Mouse (Mus musculus) intestine, embryonic 14.5 days (tissue): ENCODE measurements around the gene Rgs3. TPM values are rescaled to one million over a fixed set of nuclear protein-coding genes. Genes with fewer than 3 reads are reported as not detected.

ENCODE experiments used
- ATAC-seq: fragments of 200-750 bp; cut with Nextera tagmentation; replicated peaks from 2 replicates; pipeline ENCODE4 v1.8.0; 2017; ENCODE audit warnings: low read depth, moderate number of reproducible peaks, moderate TSS enrichment, moderate library complexity; ENCODE audit not compliant: low FRiP score, low TSS enrichment
- DNase-seq: peaks from one replicate; pipeline ENCODE4 v3.0.0-alpha.2; 2018; ENCODE audit warnings: low spot score
- H3K27ac ChIP-seq: fragments of 300-500 bp; sonication (generic); 2 replicates; pipeline ENCODE4 v1.5.1; 2014; ENCODE audit warnings: low read depth, mild to moderate bottlenecking, control low read depth
- H3K27me3 ChIP-seq: fragments of 300-500 bp; sonication (generic); replicated peaks from 2 replicates; pipeline ENCODE4 v1.6.1; 2014; ENCODE audit warnings: low read length, control low read depth; ENCODE audit not compliant: control insufficient read depth, insufficient read depth
- H3K36me3 ChIP-seq: fragments of 300-500 bp; sonication (generic); 2 replicates; pipeline ENCODE4 v1.6.1; 2014; ENCODE audit warnings: low read length, control low read depth; ENCODE audit not compliant: control insufficient read depth, insufficient read depth
- H3K4me1 ChIP-seq: fragments of 300-500 bp; sonication (generic); replicated peaks from 2 replicates; pipeline ENCODE4 v1.6.1; 2014; ENCODE audit warnings: low read length, control low read depth, mixed read lengths; ENCODE audit not compliant: control insufficient read depth, insufficient read depth
- H3K4me2 ChIP-seq: fragments of 300-500 bp; sonication (generic); 2 replicates; pipeline ENCODE4 v1.6.1; 2014; ENCODE audit warnings: low read length
- H3K4me3 ChIP-seq: fragments of 300-500 bp; sonication (generic); 2 replicates; pipeline ENCODE4 v1.5.1; 2014; ENCODE audit warnings: low read depth, low read length, control low read depth, mixed read lengths
- H3K9ac ChIP-seq: fragments of 300-500 bp; sonication (generic); 2 replicates; pipeline ENCODE4 v1.6.1; 2014; ENCODE audit warnings: mild to moderate bottlenecking, low read length
- H3K9me3 ChIP-seq: fragments of 300-500 bp; sonication (generic); 2 replicates; pipeline ENCODE4 v1.6.1; 2016; ENCODE audit warnings: low read length, control low read depth; ENCODE audit not compliant: control insufficient read depth
- WGBS: fragments of 180-500 bp; shearing (Covaris S2); extraction: QIAGEN DNeasy Blood & Tissue Kit; methylation state at CpG from one replicate; pipeline ENCODE4 v1.1.7; 2014; 5-methylcytosine and 5-hydroxymethylcytosine counted together
- polyA plus RNA-seq: library from polyadenylated mRNA; unstranded; fragments of >200 nt; fragmentation: Nextera tagmentation; extraction: Ambion mirVana; gene quantifications from 2 replicates; pipeline ENCODE4 v1.2.1, GENCODE M21; 2014

The Rgs3 gene
- polyA plus RNA-seq, 1 experiment from 2014 or later = 35.0 TPM

DNA sequence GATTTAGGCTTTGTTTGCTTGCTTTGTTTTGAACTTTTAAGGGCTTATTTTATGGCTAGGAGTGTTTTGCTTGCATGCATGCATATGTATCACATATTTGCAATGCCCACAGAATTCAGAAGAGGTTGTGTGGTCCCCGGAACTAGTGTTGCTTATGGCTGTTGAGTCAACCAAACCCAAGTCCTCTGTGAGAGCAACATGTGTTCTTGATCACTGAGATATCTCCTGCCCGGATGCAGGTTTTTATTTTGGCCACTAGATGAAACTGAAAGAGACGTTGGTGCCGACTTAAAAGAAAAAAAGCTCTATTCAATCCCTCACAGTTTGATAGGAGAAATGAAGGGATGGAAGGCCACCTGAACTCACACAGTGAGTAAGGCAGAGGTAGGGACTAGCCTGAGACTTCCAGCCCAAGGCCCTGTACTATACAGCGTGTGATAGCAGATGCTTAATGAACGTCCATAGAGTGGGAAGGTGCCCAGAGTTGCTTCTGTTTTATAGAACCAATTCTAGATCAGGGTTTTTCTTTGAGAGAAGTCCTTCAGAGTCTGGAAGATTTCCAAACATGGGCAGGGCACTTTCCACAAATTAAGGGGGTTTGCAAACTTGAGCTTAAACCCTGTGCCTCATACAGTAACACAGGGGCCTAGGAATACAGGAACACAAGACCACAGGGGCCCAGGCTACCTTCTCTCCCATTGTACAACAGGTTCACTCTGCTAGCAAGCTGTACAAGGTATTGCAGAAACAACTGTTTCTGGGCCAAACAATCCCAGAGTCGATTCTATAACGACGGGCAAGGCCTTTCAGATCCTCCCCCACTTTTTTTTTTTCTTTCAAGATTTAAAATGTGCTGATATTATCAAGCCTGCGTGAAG, 41.9 kb upstream of the Rgs3 start:
- Histone ChIP-seq H3K4me2 (peak overlapping the region; percentile 78), H3K27me3 (no peaks in the 10 kb centered on the region), H3K36me3 (peaks cover 18% of the 10 kb centered on the region), H3K9ac (peak overlapping the region; percentile 77; the same call in 1 of the 2 replicates), H3K27ac (peak overlapping the region; percentile 90), H3K9me3 (no peaks in the 10 kb centered on the region), H3K4me3 (peak overlapping the region; percentile 81), H3K4me1 (peaks cover 28% of the 10 kb centered on the region)
- 73% methylated on average over 10 of the region's 10 CpGs for WGBS
- DNase-seq = no peak
- ATAC-seq = no peak

DNA sequence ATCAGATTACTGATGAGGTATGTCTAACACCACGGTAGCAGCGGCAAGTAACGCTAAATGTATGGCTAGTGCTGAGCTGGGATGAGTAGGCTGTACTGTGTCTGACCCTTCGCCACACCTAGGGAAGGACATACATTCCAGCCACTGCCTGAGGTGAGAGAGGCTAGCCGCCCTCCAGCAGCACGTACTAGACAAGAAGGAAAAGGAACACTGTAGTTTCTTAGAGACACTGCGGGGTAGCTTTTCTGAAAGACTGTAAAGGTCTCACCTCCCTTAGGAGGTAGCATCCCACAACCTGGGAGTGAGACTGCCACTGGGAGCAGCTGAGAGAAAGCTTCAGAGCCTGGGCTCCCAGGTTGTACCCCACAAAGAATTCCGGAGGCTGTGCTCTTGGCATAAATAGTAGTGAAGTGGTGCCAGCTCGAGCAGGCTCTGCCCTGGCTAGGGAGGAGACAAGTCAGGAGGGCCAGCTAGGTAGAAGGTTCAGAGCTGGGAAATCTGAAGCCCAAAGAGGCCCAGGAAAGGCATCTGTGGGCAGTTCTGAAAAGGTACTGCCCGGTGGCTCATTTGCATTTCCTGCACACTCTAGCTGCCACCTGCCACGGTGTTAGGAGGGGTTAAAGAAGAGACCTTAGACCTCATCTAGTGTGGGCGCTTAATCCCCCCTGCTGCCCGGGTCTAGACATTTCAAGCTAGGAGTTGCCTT, 41.1 kb upstream of the Rgs3 start:
- no peaks in the 10 kb centered on the region for H3K27me3 ChIP-seq
- no peaks in the 10 kb centered on the region for H3K9me3 ChIP-seq
- DNase-seq = no peak
- 43% methylated on average over 13 of the region's 13 CpGs for WGBS
- no peak; the same call in 1 of the 2 replicates for ATAC-seq
- H3K36me3 ChIP-seq = peaks cover 18% of the 10 kb centered on the region
- H3K4me1 ChIP-seq = peaks cover 28% of the 10 kb centered on the region
- H3K4me3 ChIP-seq = peak overlapping the region; percentile 81
- peak overlapping the region; percentile 90 for H3K27ac ChIP-seq
- peak overlapping the region; percentile 77 for H3K9ac ChIP-seq
- H3K4me2 ChIP-seq = peak overlapping the region; percentile 78

DNA sequence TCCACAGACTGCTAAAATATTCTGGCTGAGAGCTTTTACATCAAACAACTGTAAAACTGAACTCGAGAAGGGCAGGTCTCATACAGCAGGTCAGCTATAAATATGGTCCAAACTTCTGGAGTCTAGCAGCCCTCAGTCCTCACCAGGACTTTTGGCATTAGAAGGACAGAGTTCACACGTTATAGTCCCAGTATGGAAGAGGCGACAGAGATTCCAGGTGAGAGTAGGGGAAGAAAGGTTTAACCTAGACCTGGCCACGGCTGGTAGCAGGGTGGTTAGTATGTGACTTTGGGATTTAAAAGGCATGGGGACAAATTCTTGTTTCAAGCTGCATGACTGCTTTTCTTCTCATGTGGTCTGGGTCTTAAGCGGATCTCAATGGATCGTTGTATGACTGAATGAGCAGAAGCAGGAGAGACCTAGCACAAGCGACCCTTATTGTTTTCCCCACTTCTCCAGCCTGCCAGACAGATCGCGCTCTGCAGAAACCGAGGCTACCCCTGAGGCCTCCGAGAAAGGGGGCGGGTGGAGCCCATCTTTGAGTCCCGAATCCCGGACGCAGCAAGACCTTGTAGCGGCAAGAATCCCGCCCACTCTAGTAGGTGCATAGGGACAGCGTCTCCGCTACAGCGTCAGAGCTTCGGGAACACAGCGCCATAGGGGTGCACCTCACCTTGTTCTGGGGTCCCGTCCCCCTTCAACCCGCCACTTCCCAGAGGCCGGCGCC, 40.4 kb upstream of the Rgs3 start:
- Histone ChIP-seq H3K9ac (peak overlapping the region; percentile 77), H3K4me1 (peaks cover 35% of the 10 kb centered on the region), H3K27ac (peak overlapping the region; percentile 90), H3K4me3 (peak overlapping the region; percentile 81), H3K27me3 (no peaks in the 10 kb centered on the region), H3K36me3 (peaks cover 17% of the 10 kb centered on the region), H3K9me3 (no peaks in the 10 kb centered on the region), H3K4me2 (peak overlapping the region; percentile 78)
- ATAC-seq = peak; percentile 78
- no peak for DNase-seq
- WGBS = 1% methylated on average over 26 of the region's 26 CpGs

DNA sequence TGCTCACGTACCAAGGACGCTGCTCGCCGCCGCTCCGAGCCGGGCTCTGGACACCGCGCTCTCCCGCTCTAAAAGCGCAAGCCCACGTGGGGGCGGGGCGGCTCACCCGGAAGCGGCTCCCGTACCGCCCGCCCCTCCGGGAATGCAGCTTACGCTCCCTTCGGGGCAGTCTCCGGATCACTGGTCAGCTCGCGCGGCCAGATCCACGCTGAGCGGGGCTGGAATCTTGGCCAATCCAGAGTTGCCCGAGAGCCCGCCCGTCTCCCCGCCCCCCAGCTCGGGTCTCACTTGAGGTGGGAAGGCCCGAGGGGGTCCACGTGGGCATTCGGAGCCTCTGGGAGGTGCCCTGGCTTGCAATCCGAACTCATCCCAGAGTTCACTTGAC, 39.8 kb upstream of the Rgs3 start, which contains the start of gene Alad:
Gene Alad (minus strand): TSS at position 70 of the 385 bp plus-strand sequence.
- Histone ChIP-seq H3K9ac (peak within 1 kb of the TSS; percentile 77), H3K27me3 (no peaks in the 10 kb centered on the region), H3K4me3 (peak within 1 kb of the TSS; percentile 81), H3K4me1 (peaks cover 35% of the 10 kb centered on the region), H3K27ac (peak within 1 kb of the TSS; percentile 90), H3K36me3 (peaks cover 17% of the 10 kb centered on the region), H3K9me3 (no peaks in the 10 kb centered on the region), H3K4me2 (peak within 1 kb of the TSS; percentile 78)
- 0% methylated on average over 33 of the region's 37 CpGs for WGBS
- ATAC-seq (peak; percentile 85), DNase-seq (peak; percentile 92)

DNA sequence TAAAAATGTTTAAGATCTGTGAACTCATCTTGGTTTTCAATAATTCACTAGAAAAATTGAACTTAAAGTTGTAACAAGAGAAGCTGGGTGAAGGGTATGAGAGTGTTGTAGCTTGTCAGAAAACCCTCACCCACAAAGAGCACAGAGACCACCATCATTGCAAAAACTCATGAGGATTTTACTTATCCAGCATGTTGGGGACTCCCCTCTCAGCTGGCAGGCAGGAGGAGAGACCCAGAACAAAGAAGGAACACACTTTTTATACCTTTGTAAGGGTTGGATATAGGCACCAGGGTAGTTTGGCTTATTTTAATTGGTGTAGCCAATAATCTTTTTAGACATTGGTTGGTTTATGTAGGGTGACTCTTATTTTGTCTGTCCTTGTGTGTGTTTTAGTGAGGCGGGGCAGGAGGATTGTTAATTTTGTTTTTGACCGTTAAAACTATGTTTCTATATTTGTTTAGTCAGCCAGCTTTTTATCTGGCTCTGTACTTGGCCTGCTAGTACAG, 38.7 kb upstream of the Rgs3 start:
- Histone ChIP-seq H3K27me3 (no peaks in the 10 kb centered on the region), H3K9ac (no peak overlapping the region), H3K27ac (no peak overlapping the region), H3K4me3 (no peak overlapping the region), H3K9me3 (no peaks in the 10 kb centered on the region), H3K4me1 (peaks cover 32% of the 10 kb centered on the region), H3K4me2 (peak overlapping the region; percentile 78; the same call in 1 of the 2 replicates), H3K36me3 (peaks cover 17% of the 10 kb centered on the region)
- DNase-seq = no peak
- 69% methylated on average over 2 of the region's 2 CpGs for WGBS
- no peak for ATAC-seq

DNA sequence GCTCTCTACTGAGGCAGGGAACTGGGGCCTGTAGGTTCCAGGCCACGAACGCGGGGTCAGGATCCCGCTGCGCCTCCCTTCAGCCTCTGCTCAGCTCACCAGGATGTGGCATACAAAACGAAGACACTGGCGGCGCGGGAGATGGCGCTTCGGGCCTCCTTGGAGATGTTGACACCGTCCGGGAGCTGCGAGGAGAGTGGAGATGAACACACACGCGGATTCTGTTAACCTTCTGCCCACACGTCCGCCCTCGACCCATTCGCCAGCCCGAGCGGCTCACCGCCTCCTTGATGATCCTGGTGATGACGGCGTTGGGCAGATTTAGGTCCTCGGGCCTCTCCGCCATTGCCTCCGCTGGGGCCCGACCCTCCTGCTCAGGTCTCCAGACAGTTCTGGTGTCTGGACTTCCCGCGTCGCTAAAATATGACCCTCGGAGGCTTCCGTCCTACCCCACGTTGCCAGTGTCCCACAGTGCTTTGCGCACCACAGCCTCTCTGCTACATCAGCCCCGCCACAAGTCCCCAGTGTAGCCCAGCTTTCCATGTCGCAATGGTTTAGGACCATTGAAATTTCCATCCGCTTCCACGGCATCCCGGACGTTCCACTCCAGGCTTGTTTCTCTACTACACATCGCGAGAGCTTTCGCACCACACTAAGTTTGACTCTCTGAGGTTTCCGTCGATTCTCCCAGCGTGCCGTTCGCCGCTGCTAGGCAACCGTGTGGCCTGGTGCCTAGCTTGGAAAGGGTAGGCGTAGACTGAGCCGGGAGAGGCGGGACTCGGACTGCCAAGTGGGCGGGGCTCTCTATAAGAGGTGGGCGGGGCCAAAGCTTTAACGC, 34.8 kb upstream of the Rgs3 start, which contains the start of the genes Pole3 and 4933430I17Rik:
Gene Pole3 (minus strand): TSS at position 418 of the 838 bp plus-strand sequence.
Gene 4933430I17Rik (plus strand): TSS at position 719 of the 838 bp plus-strand sequence.
- Histone ChIP-seq H3K4me3 (peak within 1 kb of the TSS; percentile 66), H3K9ac (peak within 1 kb of the TSS; percentile 91), H3K9me3 (no peaks in the 10 kb centered on the region), H3K27ac (peak within 1 kb of the TSS; percentile 85), H3K27me3 (no peaks in the 10 kb centered on the region), H3K4me2 (peak within 1 kb of the TSS; percentile 90), H3K36me3 (peaks cover 17% of the 10 kb centered on the region), H3K4me1 (peaks cover 8% of the 10 kb centered on the region)
- DNase-seq (peak; percentile 99), ATAC-seq (peak; percentile 99)
- 0% methylated on average over 59 of the region's 59 CpGs for WGBS

DNA sequence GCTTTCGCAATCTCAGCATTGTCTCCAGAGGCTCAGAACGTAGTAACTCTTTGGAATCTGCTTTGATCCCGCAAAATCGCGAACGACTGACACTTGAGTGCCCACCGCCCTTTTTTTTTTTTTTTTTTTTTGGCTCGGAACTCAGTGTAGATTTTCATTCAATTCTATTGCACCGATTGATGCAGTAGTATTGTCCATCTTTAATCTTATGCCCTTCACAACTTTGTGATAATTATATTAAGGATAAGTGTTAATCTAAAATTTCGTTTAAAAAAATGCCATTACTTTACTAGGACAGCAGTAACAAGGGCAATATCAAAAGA, 34.2 kb upstream of the Rgs3 start:
- under 1% methylated on average over 10 of the region's 10 CpGs for WGBS

More for the DNA sequence above, 34.2 kb upstream of the Rgs3 start:
- H3K27me3 ChIP-seq = no peaks in the 10 kb centered on the region
- no peaks in the 10 kb centered on the region for H3K9me3 ChIP-seq
- DNase-seq = no peak
- H3K36me3 ChIP-seq = peaks cover 17% of the 10 kb centered on the region
- H3K4me1 ChIP-seq = peaks cover 8% of the 10 kb centered on the region; the same call in 1 of the 2 replicates
- H3K4me2 ChIP-seq = peak overlapping the region; percentile 90
- peak overlapping the region; percentile 91 for H3K9ac ChIP-seq
- H3K4me3 ChIP-seq = peak overlapping the region; percentile 66
- ATAC-seq = no peak
- H3K27ac ChIP-seq = no peak overlapping the region; the same call in 1 of the 2 replicates
